Mouse (Mus musculus) intestine, embryonic 16.5 days (tissue): ENCODE measurements around the gene Wdr5. TPM values are rescaled to one million over a fixed set of nuclear protein-coding genes. Genes with fewer than 3 reads are reported as not detected.
"Not testable (repeated sequence)": the region's sequence is repeated elsewhere in the genome, so short reads cannot be mapped to it uniquely, and the experiment has no call there.

ENCODE experiments used
- ATAC-seq: fragments of 200-750 bp; cut with Nextera tagmentation; 2 replicates; pipeline ENCODE4 v1.8.0; 2017; ENCODE audit warnings: moderate TSS enrichment, moderate library complexity
- H3K27ac ChIP-seq: fragments of 300-500 bp; sonication (generic); 2 replicates; pipeline ENCODE4 v1.5.1; 2014; ENCODE audit warnings: mild to moderate bottlenecking, low read length
- H3K27me3 ChIP-seq: fragments of 300-500 bp; sonication (generic); replicated peaks from 2 replicates; pipeline ENCODE4 v1.6.1; 2014; ENCODE audit warnings: low read length, control low read depth, mixed read lengths; ENCODE audit not compliant: control insufficient read depth, insufficient read depth
- H3K36me3 ChIP-seq: fragments of 300-500 bp; sonication (generic); 2 replicates; pipeline ENCODE4 v1.6.1; 2014; ENCODE audit warnings: low read length, control low read depth; ENCODE audit not compliant: control insufficient read depth, insufficient read depth
- H3K4me1 ChIP-seq: fragments of 300-500 bp; sonication (generic); 2 replicates; pipeline ENCODE4 v1.6.1; 2014; ENCODE audit warnings: low read length, control low read depth, mixed read lengths; ENCODE audit not compliant: control insufficient read depth, insufficient read depth
- H3K4me2 ChIP-seq: fragments of 300-500 bp; sonication (generic); 2 replicates; pipeline ENCODE4 v1.6.1; 2014; ENCODE audit warnings: low read depth, low read length, control low read depth
- H3K4me3 ChIP-seq: fragments of 300-500 bp; sonication (generic); 2 replicates; pipeline ENCODE4 v1.5.1; 2014; ENCODE audit warnings: mild to moderate bottlenecking, low read length
- H3K9ac ChIP-seq: fragments of 300-500 bp; sonication (generic); 2 replicates; pipeline ENCODE4 v1.6.1; 2014; ENCODE audit warnings: low read depth, low read length
- H3K9me3 ChIP-seq: fragments of 300-500 bp; sonication (generic); 2 replicates; pipeline ENCODE4 v1.6.1; 2016; ENCODE audit warnings: low read length, control low read depth; ENCODE audit not compliant: control insufficient read depth
- WGBS: fragments of 180-500 bp; shearing (Covaris S2); extraction: QIAGEN DNeasy Blood & Tissue Kit; methylation state at CpG from one replicate; pipeline ENCODE4 v1.1.7; 2014; 5-methylcytosine and 5-hydroxymethylcytosine counted together
- polyA plus RNA-seq: library from polyadenylated mRNA; unstranded; fragments of >200 nt; fragmentation: Nextera tagmentation; extraction: Ambion mirVana; gene quantifications from 2 replicates; pipeline ENCODE4 v1.2.1, GENCODE M21; 2015

Wdr5 gene
- polyA plus RNA-seq, 1 experiment from 2014 or later: 44.8 TPM

DNA sequence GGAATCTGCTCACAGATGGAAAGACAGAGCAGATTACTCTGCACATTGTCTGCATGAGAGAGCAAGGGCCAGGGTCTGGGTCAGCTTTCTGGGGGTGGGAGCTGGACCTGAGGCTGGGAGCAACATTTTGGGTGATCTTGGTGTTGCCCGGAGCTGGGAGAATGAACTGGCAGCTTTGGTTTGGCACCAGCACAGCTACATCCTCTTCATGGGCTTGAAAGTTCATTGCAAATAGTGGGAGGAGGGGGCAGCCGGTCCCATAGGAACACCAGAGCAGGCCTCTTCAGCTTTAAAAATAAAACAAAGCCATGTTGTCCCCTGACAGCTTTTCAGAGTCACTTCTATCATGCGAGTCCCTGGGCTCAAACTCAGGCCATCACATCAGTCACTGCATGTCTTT is 26.3 kb downstream of the Wdr5 start:
- Histone ChIP-seq H3K4me1 (peaks cover 8% of the 10 kb centered on the region), H3K27ac (peak overlapping the region; percentile 88; the same call in 1 of the 2 replicates), H3K9me3 (no peaks in the 10 kb centered on the region), H3K27me3 (no peaks in the 10 kb centered on the region), H3K4me3 (peak overlapping the region; percentile 49; the same call in 1 of the 2 replicates), H3K4me2 (peak overlapping the region; percentile 77), H3K36me3 (no peaks in the 10 kb centered on the region), H3K9ac (peak overlapping the region; percentile 70)
- no peak for ATAC-seq
- 90% methylated on average over 3 of the region's 3 CpGs for WGBS

DNA sequence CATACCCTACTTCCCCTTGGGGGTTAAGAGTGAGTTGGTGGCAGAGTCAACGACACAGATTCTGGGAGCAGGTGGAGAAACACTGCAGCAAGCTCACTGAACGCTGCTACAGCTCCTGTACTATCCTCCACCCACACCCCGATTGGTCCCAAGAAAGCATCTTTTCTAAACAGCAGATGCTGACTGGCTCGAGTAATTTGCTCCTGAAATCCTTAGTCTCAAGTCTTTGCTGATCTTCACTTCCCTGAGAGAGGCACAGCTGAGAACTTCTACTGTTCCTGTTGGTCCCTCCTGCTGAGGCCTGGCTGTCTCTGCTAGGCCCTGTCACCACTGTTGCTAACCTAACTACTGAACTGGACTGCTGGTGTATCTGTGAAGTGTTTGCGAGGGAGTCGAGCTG is 29.7 kb downstream of the Wdr5 start:
- 87% methylated on average over 6 of the region's 6 CpGs for WGBS
- no peak overlapping the region for H3K4me2 ChIP-seq
- H3K9ac ChIP-seq: no peak overlapping the region
- no peaks in the 10 kb centered on the region for H3K27me3 ChIP-seq
- H3K27ac ChIP-seq: no peak overlapping the region
- no peak overlapping the region for H3K4me3 ChIP-seq
- ATAC-seq: no peak
- H3K9me3 ChIP-seq: no peaks in the 10 kb centered on the region
- H3K4me1 ChIP-seq: peaks cover 2% of the 10 kb centered on the region; the same call in 1 of the 2 replicates
- no peaks in the 10 kb centered on the region for H3K36me3 ChIP-seq

DNA sequence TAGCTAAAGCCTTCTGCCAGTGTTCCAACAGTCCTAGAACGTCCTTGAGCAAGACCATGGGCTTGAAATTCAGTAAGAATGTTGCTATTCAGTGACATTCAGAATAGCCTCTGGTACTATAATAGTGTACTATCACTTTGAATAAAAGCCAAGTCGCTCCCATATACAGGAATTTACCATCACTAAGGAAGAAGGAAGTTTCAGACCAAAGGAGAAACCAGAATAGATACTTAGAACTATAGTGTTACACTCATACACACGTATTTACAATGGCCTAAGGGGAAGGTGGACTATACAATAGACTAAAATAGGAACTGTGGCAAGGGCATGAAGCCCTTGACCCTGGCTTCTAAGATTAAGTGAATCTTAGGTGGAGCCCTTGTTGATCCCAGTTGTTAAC is 30.6 kb downstream of the Wdr5 start:
- not testable (repeated sequence) for H3K27me3 ChIP-seq, H3K27ac ChIP-seq, ATAC-seq, H3K36me3 ChIP-seq, H3K9me3 ChIP-seq, H3K4me2 ChIP-seq, H3K4me3 ChIP-seq, H3K9ac ChIP-seq, H3K4me1 ChIP-seq
- 72% methylated on average over 3 of the region's 3 CpGs for WGBS

DNA sequence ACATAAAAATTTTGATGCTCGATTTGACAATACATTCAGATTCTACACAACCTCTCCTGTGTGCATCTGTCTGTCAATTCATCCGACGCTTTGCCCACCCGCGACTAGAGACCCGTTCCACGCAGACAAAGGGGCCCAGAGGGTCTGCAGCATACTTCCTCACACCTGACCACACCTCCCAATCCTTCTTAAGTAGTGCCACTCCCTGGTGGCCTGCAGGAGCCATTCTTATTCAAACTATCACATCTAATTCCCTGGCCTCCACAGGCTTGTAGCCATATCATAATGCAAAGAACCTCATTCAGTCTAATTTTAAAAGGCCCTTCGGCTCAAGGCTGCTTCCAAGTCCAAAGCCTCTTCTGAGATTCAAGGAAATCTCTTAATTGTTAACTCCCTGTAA is 31.1 kb downstream of the Wdr5 start:
- 94% methylated on average over 8 of the region's 8 CpGs for WGBS
- not testable (repeated sequence) for ATAC-seq, H3K4me3 ChIP-seq, H3K9ac ChIP-seq, H3K27ac ChIP-seq, H3K36me3 ChIP-seq, H3K4me1 ChIP-seq, H3K9me3 ChIP-seq, H3K4me2 ChIP-seq, H3K27me3 ChIP-seq

DNA sequence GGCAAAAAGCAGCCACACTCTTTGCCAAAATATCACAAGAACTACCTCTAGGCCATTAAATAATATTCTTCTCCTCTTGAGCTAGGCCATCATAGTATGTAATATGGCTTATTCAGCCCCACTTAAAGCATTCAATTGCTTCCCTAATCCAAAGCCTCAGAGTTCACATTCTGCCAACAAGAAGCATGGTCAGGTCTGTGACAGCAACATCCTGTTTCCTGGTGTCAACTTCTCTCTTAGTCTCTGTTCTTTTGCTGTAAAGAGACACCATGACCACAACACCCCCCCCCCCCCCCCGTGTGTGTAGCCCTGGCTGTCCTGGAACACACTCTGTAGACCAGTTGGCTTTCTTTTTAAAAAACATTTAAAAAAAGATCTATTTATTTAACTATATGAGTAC is 32.4 kb downstream of the Wdr5 start:
- Histone ChIP-seq H3K27me3 (no peaks in the 10 kb centered on the region), H3K4me2 (no peak overlapping the region), H3K9ac (no peak overlapping the region), H3K9me3 (no peaks in the 10 kb centered on the region), H3K36me3 (no peaks in the 10 kb centered on the region), H3K27ac (no peak overlapping the region), H3K4me1 (no peaks in the 10 kb centered on the region), H3K4me3 (no peak overlapping the region)
- ATAC-seq: no peak
- 44% methylated on average over 1 of the region's 1 CpGs for WGBS

DNA sequence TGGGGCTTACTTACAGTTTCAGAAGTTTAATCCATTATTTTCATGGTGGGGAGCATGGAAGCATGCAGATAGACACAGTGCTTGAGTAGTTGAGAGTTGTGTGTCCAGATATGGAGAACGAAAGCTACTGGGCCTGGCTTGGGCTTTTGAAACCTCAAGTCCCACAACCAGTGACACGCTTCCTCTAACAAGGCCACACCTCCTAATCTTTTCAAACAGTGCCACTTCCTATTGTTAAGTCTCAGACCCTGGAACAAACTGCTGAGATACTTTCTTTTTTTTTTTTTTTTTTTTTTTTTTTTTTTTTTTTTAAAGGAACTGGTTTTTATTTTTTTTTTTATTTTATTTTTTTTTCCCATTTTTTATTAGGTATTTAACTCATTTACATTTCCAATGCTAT is 33.0 kb downstream of the Wdr5 start:
- Histone ChIP-seq H3K9ac (no peak overlapping the region), H3K4me3 (no peak overlapping the region), H3K9me3 (no peaks in the 10 kb centered on the region), H3K27me3 (no peaks in the 10 kb centered on the region), H3K27ac (no peak overlapping the region), H3K36me3 (no peaks in the 10 kb centered on the region), H3K4me1 (peaks cover 3% of the 10 kb centered on the region), H3K4me2 (no peak overlapping the region)
- WGBS: 86% methylated on average over 2 of the region's 2 CpGs
- ATAC-seq: no peak

DNA sequence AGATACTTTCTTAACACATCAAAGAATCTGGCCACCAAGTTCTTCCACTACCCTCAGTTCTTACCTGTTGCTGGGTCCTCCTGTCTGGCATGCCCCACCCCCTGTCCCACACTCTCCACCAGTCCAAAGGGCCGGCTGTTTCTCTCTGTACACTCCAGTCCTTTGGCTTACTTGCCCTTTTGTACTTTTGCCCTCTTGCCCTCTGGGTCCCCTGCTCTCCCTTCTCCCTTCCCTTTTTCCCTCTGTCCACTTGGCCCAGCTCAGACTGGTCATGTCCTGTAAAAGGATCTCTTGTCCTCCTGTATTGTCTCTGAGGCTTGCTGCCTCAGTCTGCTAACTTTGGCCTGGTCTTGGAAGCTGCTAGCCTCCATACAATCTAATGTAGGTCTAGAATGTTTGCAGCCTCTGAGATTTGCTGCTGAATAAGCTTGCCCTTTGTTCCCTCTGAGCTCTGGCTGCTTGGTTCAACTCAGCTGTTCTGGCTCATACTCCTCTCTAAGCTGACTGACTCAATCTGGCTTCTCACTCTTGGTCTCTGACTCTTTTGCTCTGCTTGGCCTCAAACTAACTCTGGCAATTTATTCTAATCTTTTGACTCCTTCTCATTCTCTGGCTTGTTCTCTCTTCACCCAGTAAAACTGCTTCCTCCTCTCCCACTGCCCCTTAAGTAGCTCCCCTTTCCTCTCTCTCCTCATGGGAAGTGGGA is 33.9 kb downstream of the Wdr5 start:
- Histone ChIP-seq H3K4me3 (no peak overlapping the region), H3K4me1 (peaks cover 7% of the 10 kb centered on the region), H3K4me2 (no peak overlapping the region), H3K36me3 (no peaks in the 10 kb centered on the region), H3K27ac (no peak overlapping the region), H3K27me3 (no peaks in the 10 kb centered on the region), H3K9me3 (no peaks in the 10 kb centered on the region), H3K9ac (no peak overlapping the region)
- peak; percentile 60 for ATAC-seq
- WGBS: 72% methylated on average over 1 of the region's 1 CpGs

DNA sequence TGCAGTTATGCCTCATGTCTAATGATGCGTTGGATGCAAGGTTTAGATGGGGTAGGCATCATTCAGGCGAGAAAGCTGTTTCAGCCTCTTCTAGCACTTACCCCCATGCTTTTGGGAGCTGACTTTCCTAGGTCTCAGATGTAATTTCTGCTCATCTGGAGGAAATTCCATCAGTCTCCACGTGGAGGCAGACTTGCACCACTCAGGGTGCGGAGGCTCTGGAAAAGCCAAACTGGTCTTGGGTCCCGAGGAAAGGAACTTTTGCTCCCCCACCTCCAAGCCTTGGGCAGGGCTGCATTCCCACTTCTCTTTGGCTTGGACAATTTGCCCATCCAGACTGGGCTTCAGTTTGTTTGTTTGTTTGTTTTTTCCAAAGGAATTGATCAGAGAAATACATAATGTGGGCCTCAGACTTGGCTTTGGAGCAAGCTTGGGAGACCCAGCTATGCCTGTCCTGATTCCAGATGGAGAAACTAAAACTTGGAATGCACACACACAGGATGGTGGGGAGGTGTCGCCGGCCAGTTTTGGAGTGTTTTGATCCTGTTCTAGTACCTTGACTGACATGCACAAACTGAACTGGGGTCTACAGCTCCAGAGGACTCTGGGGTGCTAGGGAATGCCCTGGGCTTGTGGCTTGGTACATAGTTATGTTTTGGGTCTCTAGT is 37.8 kb downstream of the Wdr5 start:
- WGBS: 14% methylated on average over 7 of the region's 7 CpGs
- no peak overlapping the region for H3K9ac ChIP-seq
- no peak overlapping the region for H3K4me2 ChIP-seq
- H3K9me3 ChIP-seq: no peaks in the 10 kb centered on the region
- no peak overlapping the region for H3K27ac ChIP-seq
- H3K27me3 ChIP-seq: no peaks in the 10 kb centered on the region
- no peaks in the 10 kb centered on the region for H3K36me3 ChIP-seq
- ATAC-seq: 0 out of 2 replicates have a peak, but pooled peaks have one; percentile 29
- H3K4me1 ChIP-seq: peaks cover 11% of the 10 kb centered on the region
- no peak overlapping the region for H3K4me3 ChIP-seq

DNA sequence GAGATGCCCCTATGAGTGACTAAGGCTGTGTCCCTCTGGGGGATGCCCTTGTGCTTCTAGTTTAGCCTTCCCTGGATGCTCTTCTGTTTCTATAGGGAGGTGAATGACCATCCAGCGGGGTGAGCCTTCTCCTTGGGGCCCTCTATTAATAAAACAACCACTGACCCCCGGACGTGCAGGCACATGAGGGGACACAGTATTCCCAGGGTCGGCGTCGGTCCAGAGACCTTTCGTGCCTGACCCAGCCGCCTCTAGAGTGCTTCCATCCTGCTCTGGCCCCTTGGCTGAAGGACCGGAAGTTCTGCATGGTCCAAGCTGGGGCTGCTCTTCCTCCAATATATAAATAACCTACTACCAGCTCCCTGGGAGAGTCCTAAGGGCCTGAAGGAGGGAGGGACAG is 39.4 kb downstream of the Wdr5 start:
- no peak overlapping the region; the same call in 1 of the 2 replicates for H3K9ac ChIP-seq
- H3K4me2 ChIP-seq: no peak overlapping the region
- H3K27ac ChIP-seq: 0 out of 2 replicates have a peak overlapping the region, but pooled peaks have one; percentile 42
- no peak overlapping the region for H3K4me3 ChIP-seq
- no peaks in the 10 kb centered on the region for H3K9me3 ChIP-seq
- no peaks in the 10 kb centered on the region for H3K36me3 ChIP-seq
- no peaks in the 10 kb centered on the region for H3K27me3 ChIP-seq
- WGBS: 71% methylated on average over 9 of the region's 9 CpGs
- peaks cover 11% of the 10 kb centered on the region for H3K4me1 ChIP-seq
- ATAC-seq: peak; percentile 72
